Mouse (Mus musculus) frontal cortex, postnatal 14 days (tissue): ENCODE measurements around the gene Vax1.
A peak's percentile ranks its signal among the peaks of the same experiment; 100 is the strongest.

Experiments used
- DNase-seq, 2 experiments: peaks; one replicate each; pipeline ENCODE4 v3.0.0; 2022; ENCODE audit warnings: low spot score in 2 of 2

Gene Vax1

DNA sequence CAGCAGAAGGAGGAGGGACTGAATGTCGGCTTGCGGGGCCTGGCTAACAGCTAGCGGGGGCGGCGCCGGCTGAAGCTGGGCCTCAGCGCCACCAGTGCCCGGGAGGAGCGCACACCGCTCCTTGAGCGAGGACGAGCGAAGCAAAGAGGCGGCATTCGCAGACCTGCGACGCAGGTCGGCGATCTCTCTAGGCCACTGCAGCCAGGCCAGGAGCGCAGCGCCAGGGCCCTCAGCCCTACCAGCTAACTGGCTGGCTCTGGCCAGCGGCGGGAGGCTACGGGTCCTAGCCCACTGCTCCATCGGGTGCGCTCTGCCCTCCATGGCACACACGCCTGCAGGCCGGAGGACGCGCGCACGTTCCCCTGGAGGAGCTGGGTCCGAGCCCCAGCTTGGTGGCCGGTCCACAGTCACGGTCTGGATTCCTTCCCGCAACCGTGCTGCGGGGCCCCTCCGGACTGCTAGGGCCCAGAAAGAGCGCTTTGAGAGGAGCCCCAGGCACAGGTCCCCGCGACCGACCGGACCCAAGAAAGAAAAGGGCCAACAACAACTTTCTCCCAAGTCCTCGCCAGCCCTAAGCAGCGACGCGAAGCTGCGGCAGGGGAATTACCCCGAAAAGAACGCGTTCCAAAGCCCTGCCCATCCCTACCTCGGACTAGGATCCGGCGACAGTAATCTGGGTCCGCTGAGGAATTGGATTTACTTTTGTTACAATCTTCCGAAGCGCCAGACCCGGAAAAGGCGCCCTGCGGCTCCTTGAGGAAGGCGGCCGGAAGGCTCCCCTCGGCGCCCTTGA lies 517 bp downstream of the Vax1 start:
- DNase-seq = no peak

DNA sequence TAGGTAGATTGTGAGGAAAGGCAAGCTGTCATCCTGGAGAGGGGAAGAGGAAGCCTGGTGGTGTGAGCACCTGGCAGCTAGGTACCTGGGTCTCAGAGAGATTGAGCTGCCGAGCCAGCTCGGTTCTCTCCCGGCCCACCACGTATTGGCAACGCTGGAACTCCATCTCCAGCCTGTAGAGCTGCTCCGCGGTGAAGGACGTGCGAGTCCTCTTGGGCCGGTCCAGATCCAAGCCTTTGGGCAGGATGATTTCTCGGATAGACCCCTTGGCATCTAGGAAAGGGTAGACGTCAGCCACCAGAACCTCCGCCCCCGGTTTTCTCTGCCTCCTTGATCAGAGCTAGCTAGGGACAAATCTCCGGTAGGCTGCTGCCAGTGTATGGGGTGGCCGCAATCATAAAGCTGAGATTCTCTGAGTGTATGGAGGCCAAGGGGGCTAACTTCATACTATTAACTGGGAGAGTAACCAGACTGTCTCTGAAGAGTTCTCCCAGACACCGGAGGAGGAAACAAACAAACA lies 1.4 kb downstream of the Vax1 start:
- no peak for DNase-seq

DNA sequence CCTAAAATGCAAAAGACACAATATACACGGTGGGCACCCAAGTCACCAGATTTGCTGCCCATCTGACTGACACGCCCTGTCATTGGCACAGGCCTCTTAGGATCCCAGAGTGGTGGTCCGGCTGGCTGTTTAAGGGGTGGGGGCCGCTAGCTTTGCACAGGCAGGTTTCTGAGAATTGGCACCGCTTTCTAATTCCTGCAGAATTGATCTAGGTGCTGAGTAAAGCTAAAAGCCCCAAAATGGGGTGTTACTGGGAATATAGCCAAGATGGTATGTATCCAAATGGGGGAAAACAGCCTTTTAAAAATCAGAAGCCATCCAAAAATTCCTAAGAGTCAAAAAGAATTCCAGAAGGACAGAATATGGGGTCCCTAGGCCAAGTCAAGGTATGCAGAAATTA lies 2.0 kb downstream of the Vax1 start:
- DNase-seq = no peak

DNA sequence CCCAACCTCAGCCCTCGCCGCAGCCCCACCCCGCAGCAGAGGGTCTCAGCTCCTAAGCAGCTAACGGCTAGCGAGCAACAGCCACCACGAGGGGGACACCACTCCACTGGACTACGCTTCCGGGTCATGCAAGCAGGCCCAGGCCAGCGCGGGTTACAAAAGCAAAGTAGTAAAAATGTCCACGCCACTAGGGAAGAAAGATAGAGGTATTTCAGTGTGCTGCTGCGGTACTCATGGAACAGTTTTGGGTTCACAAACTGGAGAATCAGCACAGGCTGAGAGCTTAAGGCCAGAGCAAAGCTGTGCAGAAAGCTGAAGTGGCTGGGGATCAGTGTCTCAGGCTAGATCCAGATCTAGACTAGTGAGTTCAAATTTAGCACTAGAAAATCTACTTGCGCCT lies 3.0 kb downstream of the Vax1 start:
- no peak for DNase-seq

DNA sequence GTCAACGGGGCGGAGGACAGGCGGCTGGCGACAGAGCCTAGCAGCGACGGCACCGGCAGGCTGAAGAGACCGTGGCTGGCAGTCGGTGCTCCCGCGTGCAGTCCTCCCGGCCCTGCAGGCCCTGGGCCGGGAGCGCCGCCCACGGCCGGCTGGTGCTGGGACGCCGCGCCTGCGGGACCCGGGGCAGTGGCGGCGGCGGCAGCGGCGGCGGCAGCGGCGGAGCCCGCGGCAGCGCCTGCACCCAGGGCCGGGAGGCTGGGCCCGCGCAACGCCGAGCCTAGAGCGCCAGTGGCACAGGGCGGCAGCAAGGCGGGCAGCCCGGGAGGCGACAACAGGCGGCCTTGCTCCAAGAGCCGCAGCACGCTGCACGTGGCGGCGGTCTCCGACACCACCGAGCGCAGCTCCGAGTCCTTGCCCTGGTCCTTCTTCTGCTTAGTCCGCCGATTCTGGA lies 3.5 kb downstream of the Vax1 start:
- no peak for DNase-seq

DNA sequence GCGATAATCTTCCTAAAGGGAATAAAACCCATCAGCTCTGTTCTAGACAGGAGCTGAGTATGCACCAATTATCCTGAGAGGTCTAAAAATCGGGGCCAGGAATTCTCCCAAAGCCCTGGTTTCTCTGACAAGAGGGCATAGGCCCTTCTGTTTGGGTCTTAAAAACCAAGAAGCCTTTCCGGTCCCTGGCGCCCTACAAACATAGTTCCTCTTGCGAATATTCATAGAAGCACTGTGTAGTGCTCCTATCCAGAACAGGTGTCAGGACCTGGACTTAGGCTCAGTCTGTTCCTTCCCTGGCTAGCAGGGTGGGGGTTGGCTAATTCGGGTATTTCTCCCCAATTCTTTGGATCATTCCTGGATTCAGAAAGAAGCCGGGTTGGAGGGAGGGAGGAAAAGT lies 4.3 kb downstream of the Vax1 start:
- DNase-seq = no peak

DNA sequence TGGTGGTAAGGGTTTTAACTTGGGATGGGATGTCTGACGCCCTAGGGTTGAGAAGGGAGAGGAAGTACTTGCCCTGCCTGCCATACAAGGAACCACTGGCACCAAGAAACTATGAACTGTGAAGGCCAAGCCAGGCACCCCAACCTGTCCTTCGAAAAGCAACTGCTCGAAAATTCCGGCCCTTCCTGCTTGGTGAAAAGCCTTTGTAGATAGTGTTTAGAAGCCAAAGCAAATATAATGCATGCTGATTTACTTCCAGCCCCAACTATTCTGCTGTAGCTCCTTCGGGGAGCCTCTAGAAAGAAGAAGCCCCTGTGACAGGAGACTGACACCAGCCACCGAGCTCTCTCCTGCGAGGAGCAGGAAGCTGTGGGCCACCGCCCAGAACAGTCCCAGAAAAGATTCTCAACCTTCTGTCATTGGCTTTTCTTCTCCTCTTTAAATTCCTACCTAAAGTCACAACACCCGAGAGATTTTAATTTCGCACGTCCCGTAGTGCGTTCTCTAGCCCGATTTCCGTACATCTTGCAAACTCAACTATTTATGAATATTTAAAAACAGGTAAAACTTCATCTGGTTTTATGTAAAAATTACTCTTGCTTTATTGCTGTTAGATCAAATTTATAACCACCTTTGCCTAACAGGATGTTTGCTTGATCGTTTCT lies 4.8 kb downstream of the Vax1 start:
- no peak for DNase-seq

DNA sequence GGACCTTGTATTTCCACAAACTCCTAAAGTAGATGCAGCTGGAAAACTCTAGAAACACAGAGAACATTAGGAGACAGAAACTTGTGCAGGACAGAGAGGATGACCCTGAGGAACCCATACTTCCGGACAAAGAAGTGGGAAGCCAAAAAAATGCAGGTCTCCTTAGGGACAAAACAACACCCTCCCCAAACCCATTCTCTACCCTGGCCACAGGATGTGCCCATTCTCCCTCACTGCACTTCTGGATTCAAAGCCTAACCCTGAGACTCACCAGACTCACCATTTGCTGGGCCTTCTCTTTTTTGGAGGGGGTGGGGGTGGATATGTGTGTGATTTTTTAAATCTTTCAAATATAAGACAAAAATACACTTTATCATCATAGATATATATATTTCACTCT lies 5.7 kb downstream of the Vax1 start:
- no peak for DNase-seq

DNA sequence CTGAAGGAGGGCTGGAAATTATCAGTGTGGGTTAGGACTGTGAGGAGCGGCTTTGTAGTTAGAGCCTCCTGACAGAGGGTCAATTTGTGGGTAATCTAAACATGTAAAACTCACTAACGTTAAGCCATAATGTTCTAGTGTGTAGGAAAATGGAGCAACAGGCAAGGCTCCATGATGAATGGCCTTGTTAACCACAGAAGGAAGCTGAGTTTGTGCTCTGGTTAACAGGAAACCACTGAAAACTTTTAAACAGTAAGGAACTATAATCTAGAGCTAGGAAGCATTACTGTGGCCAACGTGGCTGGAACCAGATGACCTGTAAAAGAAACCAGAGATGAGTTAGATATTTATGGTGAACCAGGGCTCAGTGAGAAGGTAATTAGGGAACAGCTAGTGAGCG lies 13.2 kb downstream of the Vax1 start:
- no peak for DNase-seq

DNA sequence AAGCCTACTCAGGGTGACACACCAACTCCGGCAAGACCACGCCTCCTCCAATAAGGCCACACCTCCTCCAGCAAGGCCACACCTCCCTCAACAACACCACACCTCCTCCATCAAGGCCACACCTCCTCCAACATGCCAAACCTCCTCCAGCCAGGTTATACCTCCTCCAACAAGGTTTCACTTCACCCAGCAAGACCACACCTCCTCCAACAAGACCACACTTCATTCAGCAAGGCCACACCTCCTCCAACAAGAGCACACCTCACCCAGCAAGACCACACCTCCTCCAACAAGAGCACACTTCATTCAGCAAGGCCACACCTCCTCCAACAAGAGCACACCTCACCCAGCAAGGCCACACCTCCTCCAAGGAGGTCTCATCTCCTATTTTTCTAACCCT lies 15.7 kb downstream of the Vax1 start:
- DNase-seq = no peak

DNA sequence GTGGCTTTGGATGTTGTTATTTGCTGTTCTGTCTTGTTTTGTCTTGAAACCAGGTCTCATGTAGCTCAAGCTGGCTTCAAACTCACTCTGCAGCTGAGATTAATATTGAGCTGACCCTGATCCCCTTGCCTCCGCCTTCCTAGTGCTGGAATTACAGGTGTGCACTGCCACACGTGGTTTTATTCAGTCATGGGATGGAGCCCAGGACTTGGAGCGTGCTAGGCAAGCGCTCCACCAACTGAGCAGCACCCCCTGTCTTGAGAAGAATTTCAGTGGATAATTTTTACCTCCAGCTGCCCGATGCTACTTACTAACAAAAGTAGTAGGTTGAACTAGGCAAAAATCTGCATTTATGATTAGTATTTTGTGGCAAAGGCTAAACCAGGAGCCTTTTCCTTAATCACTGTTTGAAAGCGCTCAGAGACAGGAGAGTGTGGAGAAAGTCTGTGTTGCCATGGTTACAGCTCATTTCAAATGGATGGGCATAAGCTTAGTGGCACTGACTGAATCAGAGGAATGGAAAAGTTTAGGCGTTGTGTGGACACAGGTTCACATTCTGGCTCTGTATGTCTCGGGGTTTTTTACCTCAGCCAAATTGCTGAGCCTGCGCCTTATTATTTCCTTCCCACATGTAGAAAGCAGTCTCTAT lies 24.2 kb downstream of the Vax1 start:
- DNase-seq = peak in 1 of 2 experiments; percentile 9

DNA sequence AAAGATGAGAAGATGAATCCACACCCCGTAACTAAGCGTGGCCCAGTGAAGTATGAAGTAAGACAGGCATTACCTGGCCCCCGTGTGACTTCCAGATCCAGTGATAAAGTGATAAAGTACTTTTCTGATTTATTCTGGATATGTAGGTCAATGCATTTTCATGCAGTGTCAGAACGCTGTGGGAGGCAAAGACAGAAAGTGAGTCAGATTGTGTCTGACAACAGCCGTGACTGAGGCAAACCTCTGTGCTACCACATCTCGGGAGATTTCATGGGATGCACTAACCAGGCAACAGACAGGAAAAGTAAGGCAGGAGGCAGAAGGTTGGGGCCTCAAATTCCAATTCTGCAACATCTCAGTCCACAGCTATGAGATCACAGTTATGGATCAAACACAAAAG lies 24.8 kb downstream of the Vax1 start:
- no peak for DNase-seq

DNA sequence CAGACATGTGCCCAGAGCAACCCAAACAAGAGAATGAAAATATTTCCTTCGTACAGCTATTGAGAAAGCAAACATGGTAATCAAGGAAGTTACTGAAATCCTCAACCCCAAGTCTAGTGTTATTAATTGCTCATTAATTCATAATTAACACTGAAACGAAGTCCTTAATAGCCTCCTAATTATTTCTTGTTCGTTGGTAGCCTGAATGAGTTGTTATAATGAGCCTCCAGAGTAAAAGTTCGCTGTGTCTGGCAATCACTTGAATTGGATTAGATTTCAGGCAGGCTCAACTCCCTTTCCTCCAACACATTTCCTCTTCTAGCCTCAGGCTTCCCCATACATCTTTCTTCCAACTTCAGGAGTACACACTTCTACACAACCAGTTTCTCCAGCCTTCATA lies 27.6 kb downstream of the Vax1 start:
- no peak for DNase-seq

DNA sequence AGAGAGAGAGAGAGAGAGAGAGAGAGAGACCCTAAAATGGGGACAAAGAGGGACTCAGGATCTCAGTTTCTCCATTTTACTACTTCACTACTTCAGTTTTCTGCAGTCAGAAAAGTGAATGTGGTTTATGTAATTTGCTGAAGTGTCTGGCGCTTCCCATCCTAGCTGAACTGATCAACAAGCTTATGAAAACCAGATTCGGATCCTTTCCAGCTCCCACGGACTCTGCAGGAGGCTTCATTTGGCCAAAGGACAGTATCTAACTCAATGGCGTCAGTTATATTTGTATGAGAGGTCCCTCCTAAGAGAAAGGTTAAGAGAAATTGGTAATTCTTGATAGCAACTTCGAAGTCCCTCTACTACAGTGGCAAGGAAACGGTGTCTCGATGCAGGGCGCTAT lies 34.5 kb downstream of the Vax1 start:
- no peak for DNase-seq

DNA sequence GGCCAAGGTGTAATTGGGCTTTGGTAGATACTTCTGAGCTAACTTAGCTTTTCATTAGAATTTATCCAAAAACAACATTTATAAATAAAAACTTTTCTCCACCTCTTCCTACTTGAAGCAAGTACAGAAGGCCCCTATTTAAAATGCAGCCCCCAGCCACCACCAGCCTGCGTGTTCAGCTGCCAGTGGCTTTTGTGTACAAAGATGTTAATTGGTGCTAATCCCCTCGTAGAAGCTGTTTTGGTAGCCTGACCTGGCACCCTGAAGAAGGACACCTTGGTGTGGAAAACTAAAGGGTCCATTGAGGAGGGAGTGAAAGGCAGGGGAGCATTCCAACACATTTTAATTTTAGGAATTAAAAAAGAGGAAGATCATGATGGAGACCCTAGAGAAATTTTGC lies 34.9 kb downstream of the Vax1 start:
- no peak for DNase-seq

DNA sequence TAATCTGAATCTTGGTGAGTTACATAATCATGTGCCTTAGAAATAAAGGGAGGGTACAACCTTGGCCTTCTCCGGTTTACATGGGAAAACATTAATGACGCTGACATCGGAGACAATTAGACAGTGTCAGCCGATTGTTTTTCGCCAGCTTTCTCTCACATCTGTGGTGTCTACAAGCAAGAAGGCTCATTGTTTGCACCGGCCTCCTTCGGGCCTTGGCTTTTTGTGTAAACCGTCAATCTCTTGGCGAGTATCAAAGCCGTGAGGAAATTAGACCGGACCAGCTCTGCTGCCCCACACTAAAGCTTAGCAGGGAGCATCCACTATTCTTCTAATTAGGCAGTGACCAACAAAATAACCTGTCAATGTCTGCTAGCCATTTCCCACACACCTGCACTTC lies 36.7 kb downstream of the Vax1 start:
- DNase-seq = no peak

DNA sequence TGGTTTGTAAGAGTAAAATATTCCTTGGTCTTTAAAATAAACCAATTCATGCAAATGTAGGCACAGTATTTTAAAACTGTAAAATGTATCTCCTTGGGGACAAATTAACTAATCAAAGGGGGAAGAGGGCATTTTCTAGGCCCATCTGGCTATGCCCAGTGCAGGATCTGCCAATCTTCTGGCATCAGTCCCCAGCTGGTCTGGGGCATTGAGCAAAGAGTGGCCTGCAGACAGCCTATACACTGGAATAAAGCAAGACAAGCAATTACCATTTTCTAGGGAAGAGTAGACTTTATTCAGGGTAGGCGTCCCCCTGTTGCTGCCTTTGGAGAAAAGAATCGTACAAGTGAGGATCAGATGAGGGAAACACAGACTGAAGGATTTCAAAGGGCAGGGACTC lies 40.2 kb downstream of the Vax1 start:
- no peak for DNase-seq

DNA sequence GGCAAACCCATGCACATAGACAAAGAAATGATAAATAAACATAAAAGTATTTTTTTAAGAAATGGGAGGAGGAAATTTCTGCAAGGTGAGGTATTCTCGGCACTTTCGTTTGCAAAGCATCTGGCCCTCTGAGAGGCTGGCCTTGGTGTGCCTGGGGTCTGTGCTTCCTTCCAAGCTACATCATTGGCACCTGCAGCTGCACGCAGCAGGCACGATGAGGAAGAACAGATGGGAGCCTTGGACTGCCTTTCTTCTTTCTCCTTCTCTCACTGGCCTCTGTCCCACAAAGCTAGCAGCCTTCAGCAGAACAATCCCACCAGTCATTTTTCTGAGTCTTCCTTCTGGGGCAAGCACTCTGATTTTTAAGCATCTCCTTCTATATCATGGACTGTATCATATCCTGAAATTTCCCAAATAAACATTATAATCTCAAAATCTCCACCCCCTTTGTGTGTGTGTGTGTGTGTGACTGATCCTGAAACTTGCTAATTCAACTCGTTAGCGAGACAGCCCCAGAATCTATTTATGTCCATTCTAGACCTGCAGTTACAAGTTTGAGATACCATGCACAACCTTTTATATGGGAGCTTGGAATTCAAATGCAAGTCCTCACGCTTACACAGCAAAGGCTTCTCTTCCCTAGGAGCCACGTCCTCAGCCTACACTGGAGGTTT lies 41.2 kb downstream of the Vax1 start:
- DNase-seq = no peak

DNA sequence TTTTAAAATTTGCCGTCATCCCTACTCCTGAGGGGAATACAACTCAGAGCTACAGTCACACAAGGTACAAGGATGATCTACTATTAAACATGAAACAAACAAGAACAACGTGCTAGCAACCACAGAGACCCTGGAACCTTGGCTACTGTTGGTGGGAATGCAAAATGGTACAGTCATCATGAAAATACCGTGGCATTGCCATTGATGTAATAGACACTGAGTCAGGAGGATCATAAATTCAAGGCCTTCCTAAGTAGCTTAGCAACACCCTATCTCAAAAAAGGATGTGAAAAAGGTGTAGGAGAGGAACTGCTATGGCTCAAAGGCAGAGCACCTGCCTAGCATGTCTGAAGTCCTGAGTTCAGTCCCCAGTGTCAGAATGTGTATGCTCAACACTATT lies 42.4 kb downstream of the Vax1 start:
- no peak for DNase-seq
